Comparison of ENCODE assay signal across 23 mouse cellular contexts in the genomic region with DNA sequence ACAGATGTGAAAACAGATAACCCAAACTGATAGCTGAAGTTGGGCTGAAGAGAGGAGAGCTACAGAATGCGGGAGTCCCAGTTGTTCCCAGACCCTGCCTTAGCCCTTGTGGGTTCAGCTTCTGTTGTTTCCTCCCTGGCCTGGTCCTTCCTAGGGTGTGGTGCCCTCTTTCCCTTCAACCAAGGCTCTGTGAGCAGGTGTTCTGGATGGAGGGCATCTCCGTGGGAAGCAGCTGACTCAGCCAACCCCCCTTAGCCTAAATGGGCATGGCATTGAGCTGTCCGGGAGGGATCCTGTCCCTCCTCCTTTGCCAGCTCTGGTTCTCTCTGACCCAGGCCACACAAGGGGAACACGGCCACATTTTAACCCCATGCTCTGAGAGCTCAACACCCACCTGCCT. TPM values are rescaled to one million over a fixed set of nuclear protein-coding genes. Genes with fewer than 3 reads are reported as not detected.
"Had no signal": no experiment of that assay in that cellular context is flagged by ENCODE, and none has a peak within 500 bp of the region (broad histone marks: within the 10 kb centered on the region; RNA-seq: fewer than 3 reads in every experiment).

No protein-coding gene starts in this region.

- H3K36me3 ChIP-seq: intestine, embryonic 15.5 days had no signal

- H3K4me1 ChIP-seq: intestine, embryonic 15.5 days; kidney, embryonic 15.5 days; limb, embryonic 12.5 days; limb, embryonic 15.5 days; neural tube, embryonic 12.5 days; neural tube, embryonic 15.5 days had no signal

- H3K4me3 ChIP-seq: intestine, embryonic 15.5 days; kidney, embryonic 15.5 days; limb, embryonic 12.5 days; limb, embryonic 15.5 days; neural tube, embryonic 12.5 days; neural tube, embryonic 15.5 days had no signal

- H3K27ac ChIP-seq: intestine, embryonic 15.5 days; kidney, embryonic 15.5 days; limb, embryonic 12.5 days; limb, embryonic 15.5 days; macrophage; neural tube, embryonic 12.5 days; neural tube, embryonic 15.5 days had no signal

- H3K9ac ChIP-seq: intestine, embryonic 15.5 days; kidney, embryonic 15.5 days; limb, embryonic 12.5 days; limb, embryonic 15.5 days; neural tube, embryonic 12.5 days; neural tube, embryonic 15.5 days had no signal

- ATAC-seq: hindbrain, embryonic 16.5 days; intestine, embryonic 15.5 days had no signal

- DNase-seq: kidney, adult 11 months; kidney, adult 8-10 months; kidney, postnatal 14 days; kidney, postnatal 4 days; left cerebral cortex, postnatal 4 days; lung, adult 18-20 months; lung, postnatal 14 days; midbrain, embryonic 14.5 days; right cerebral cortex, adult 18-20 months; right cerebral cortex, postnatal 25 days; thymus, postnatal 25 days had no signal

- H3K9me3 ChIP-seq: intestine, embryonic 15.5 days; kidney, embryonic 15.5 days; limb, embryonic 12.5 days; limb, embryonic 15.5 days; neural tube, embryonic 12.5 days; neural tube, embryonic 15.5 days had no signal

- H3K27me3 ChIP-seq: intestine, embryonic 15.5 days; kidney, embryonic 15.5 days; limb, embryonic 12.5 days; limb, embryonic 15.5 days; neural tube, embryonic 12.5 days; neural tube, embryonic 15.5 days had no signal

- H3K4me2 ChIP-seq: intestine, embryonic 15.5 days; kidney, embryonic 15.5 days; limb, embryonic 12.5 days; limb, embryonic 15.5 days; midbrain, embryonic 11.5 days; neural tube, embryonic 12.5 days; neural tube, embryonic 15.5 days had no signal

RNA-seq across cellular contexts. Expression of gene Hp, which starts 2.7 kb away (rescaled TPM):
- total RNA-seq: layer of hippocampus, adult 18-20 months; layer of hippocampus, postnatal 14 days; left cerebral cortex, postnatal 14 days had no signal
- polyA plus RNA-seq: midbrain, embryonic 14.5 days had no signal
